Mouse (Mus musculus) lung, adult 2 months (tissue): ENCODE measurements around the gene Fhdc1.

Source experiments
- CTCF ChIP-seq: fragments of 200-500 bp; IDR thresholded peaks from 2 replicates; pipeline ENCODE4 v1.5.1; 2011; ENCODE audit warnings: mild to moderate bottlenecking, low read length, control low read depth; ENCODE audit not compliant: insufficient read depth
- POLR2A ChIP-seq: fragments of 200-500 bp; IDR thresholded peaks from 2 replicates; pipeline ENCODE4 v1.6.1; 2011; ENCODE audit warnings: low read depth, mild to moderate bottlenecking, control low read depth, low read length, borderline replicate concordance; ENCODE audit errors: extremely low read depth

GRCm38 (mm10) chr3:84412920-84413319, 67.3 kb downstream of the Fhdc1 start:
- TF ChIP-seq POLR2A (no peak), CTCF (no peak)
